Mouse (Mus musculus) heart, postnatal 10 days (tissue): ENCODE measurements at regions not wholly inside any gene's neighbourhood (a gene's known extent, or its start where the extent isn't known, plus 50 kb on each side); places are given as distances from the start of the nearest gene placed in this dataset.
A peak's percentile ranks its signal among the peaks of the same experiment; 100 is the strongest.

Experiments
- DNase-seq, 2 experiments: peaks; one replicate each; pipeline ENCODE4 v3.0.0; 2021
- intact Hi-C: fragments of 180-260 bp; cut with DNase I; formaldehyde crosslinking; loops from one replicate; pipeline ENCODE4 v1.15.1; 2025

DNA sequence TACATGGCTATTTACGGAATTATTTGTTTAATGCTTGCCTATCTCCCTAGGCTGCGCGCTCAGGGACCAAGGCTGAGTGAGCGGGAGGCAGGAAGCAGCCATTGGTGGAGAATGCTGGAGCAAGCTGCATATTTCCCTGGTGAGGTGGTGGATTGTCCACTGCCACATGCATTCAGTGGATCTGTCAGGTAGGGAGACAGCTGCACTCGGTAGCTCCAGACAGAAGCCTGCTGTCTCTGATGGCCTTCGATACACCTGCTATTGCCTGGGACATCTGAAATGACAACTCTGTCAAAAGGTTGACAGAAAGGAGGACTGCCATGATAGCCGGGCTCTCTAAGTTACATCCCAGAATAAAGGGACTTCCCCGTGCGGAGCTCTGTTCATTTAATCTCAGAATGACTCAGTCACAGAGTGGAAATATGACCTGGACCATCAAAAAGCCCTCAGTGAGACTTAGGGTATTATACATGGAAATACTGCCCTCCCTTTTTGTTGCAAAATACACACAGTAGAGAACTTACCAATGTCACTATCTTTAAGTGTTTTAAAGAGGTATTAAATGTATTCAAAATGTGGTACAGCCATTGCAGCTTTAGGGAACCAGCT, 201.5 kb downstream of the Hhipl2 start:
- no peak for DNase-seq
- intact Hi-C loops: no loop called here

GRCm38 (mm10) chr1:183622341-183622740, 204.3 kb downstream of the Hhipl2 start:
- intact Hi-C loops: no loop called here
- DNase-seq: no peak

- intact Hi-C loops: no loop called here
- DNase-seq: no peak
These were observed 206.3 kb downstream of the Hhipl2 start for GRCm38 (mm10) chr1:183624266-183624665.

DNA sequence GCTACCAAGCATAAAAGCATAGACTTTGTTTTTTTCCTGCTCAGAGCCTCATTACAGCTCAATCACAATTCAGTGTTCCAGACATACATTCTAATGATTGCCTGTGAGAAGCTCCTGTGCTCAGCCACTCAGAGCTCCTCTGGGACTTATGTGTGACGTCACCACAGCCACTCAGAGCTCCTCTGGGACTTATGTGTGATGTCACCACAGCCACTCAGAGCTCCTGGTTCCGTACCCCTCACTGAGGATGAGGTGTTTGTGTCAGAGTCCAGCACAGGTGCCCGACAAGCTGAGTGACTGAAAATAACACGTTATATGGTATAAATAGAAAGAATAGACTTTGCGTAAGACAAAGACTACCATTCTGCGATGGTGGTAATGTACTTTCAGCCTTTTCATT, 215.8 kb downstream of the Hhipl2 start:
- intact Hi-C loops: no loop called here
- no peak for DNase-seq

DNA sequence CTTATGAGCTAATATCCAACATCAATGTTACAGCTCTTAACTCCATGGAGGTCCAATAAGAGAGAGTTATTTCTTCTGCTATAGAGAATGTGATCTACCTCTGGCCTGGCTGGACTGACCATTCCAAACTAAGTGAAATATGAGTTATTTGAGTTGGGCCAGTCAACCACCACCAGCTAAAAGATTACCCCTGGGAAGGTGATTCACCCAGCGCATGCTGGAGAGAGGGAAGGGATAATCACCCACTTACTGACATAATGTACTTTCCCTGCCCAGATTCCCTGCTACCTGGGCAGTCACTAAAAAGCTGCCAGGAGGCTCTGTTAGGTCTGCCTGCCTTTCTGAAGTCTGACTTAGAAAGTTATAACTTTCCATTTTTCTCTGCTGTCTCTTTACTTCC, 216.8 kb downstream of the Hhipl2 start:
- DNase-seq: no peak
- intact Hi-C loops: no loop called here

- no peak for DNase-seq
- intact Hi-C loops: no loop called here
These were observed 219.2 kb downstream of the Hhipl2 start for GRCm38 (mm10) chr1:183637214-183637613.

DNA sequence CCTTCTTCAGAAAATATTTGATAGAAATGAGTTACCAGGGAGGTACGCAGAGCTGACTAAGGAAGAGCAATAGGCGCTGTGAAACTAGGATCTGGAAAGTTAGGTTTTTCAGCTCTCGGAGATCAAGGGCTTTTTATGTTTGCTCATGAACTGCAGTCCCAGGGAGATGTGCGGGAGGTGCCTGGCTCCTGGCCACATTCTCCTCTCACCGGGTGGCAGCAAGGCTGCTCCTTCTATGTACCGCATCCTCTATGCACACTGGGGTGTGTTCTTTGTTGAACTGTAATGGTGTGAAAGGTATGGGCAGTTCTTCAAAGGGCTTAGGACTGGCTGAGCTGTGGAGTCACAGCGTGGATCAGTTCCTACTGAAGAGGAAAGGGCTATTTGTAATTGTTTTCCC, 221.3 kb downstream of the Hhipl2 start:
- intact Hi-C loops: no loop called here
- DNase-seq: no peak

DNA sequence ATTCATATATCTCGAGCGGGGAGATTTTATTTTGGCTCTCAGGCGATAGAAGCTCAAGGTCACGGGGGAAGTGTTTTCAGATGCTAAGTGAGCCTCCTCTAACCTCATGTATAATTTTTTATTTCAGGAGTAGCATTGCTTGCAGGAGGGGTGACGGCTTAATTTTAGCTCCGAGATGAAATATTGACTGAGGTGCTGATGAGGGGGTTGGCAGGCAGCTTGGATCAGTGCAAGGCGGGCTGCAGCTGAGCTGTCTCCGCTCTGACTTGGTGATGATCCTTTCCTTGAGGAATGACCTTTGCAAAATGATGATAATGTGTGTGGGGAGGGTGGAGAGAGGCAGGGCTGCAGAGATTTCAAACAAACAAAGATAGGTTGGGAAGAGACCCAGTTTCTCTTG, 222.6 kb downstream of the Hhipl2 start:
- intact Hi-C loops: no loop called here

GRCm38 (mm10) chr1:183644001-183644400, 226.0 kb downstream of the Hhipl2 start:
- peak in 1 of 2 experiments; percentile 11 for DNase-seq
- intact Hi-C loops: no loop called here

More for the DNA sequence above, 222.6 kb downstream of the Hhipl2 start:
- no peak for DNase-seq

GRCm38 (mm10) chr1:183653878-183654277, 235.9 kb downstream of the Hhipl2 start:
- intact Hi-C loops: no loop called here

GRCm38 (mm10) chr1:183657043-183657442, 239.0 kb downstream of the Hhipl2 start:
- intact Hi-C loops: loop anchor here (1.0 kb wide), 1 partner anchor 215 kb away; no protein-coding TSS in a partner anchor

More at GRCm38 (mm10) chr1:183653878-183654277, 235.9 kb downstream of the Hhipl2 start:
- DNase-seq: no peak

DNA sequence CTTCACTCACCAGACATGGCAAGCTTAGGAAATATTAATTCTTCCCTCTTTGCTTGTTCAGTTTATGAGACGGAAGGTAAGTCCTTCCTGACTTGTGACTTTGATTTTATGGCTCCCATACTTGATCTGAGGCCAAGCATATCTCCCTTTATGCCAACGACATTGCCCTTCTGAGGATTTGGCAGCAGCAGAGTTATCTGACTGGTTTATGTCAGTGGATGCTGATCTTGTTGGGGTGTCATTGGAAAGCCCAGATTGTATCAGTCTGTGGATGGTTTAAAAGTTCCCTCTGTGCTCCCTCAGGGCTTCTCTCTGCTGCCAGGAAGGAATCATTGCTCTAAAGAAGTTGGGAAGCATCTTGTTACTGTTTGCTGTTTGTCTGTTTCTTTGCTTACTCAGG, 242.5 kb downstream of the Hhipl2 start:
- intact Hi-C loops: no loop called here
- DNase-seq: no peak

More at GRCm38 (mm10) chr1:183657043-183657442, 239.0 kb downstream of the Hhipl2 start:
- peak; percentile 28 to 55 for DNase-seq

- DNase-seq: no peak
- intact Hi-C loops: no loop called here
These were observed 244.5 kb downstream of the Hhipl2 start for GRCm38 (mm10) chr1:183662369-183663043.

GRCm38 (mm10) chr1:183669271-183669670, 251.3 kb downstream of the Hhipl2 start:
- no peak for DNase-seq
- intact Hi-C loops: no loop called here

- DNase-seq: peak; percentile 18 to 47
- intact Hi-C loops: no loop called here
These were observed 251.7 kb downstream of the Hhipl2 start for GRCm38 (mm10) chr1:183669674-183670073.

DNA sequence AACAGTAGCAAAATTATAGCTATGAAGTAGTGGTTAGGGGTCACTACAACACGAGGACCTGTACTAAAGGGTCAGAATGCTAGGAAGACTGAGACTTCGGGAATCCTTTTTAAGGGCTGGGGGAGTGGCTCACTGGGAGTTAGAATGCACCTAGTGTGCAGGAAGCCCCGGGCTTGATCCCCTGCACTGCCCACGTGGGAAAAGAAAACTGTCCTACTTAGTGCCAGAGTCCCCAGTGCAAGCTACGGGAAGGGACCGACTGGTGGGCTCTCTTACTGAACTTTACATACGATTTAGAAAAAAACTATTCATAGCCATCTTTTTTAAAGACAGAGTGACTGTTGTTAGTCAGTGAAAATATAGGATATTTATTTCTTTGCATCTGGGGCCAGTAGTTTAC, 252.5 kb downstream of the Hhipl2 start:
- intact Hi-C loops: no loop called here

GRCm38 (mm10) chr1:183671541-183671940, 253.5 kb downstream of the Hhipl2 start:
- DNase-seq: peak; percentile 30 to 41
- intact Hi-C loops: no loop called here

More for the DNA sequence above, 252.5 kb downstream of the Hhipl2 start:
- no peak for DNase-seq

DNA sequence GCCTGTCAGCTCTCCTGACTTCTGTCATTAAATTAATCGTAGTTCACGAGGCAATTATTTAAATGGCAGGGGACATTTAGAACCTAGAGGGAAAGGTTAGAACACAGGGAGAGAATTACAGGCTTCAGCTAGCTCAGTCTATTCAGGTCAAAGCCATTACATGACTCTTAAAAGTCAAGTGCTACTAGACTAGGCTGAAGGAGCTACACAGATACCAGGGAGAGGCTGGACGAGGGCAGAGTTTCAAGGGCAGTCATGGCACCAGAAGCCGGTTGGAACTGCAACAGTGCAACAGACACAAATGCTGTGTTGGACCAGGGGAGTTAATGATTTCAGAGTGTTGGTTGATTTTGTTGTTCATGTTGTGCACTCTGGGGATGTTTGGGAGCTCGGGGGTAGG, 254.5 kb downstream of the Hhipl2 start:
- DNase-seq: no peak
- intact Hi-C loops: no loop called here

DNA sequence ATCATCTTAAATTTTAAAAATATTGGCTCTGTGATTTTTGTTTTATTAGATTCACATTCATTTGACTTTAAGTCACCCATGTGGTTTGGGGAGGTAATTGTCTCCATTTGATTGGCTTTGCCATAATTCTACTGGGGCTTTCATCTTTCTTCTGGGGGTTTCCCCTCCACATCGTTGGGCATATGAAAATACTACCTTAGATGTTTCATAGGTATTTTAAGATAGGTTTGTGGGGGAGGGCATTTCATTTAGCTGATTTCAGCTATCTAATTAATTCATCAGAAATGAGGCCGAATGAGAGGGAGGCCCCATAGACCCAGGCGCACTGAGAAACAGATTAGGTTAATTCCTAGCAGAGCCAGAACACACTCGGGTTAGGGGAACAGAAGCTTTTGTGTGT, 259.6 kb downstream of the Hhipl2 start:
- no peak for DNase-seq
- intact Hi-C loops: no loop called here

GRCm38 (mm10) chr1:183679949-183680348, 261.9 kb downstream of the Hhipl2 start:
- peak; percentile 67 to 70 for DNase-seq
- intact Hi-C loops: no loop called here

DNA sequence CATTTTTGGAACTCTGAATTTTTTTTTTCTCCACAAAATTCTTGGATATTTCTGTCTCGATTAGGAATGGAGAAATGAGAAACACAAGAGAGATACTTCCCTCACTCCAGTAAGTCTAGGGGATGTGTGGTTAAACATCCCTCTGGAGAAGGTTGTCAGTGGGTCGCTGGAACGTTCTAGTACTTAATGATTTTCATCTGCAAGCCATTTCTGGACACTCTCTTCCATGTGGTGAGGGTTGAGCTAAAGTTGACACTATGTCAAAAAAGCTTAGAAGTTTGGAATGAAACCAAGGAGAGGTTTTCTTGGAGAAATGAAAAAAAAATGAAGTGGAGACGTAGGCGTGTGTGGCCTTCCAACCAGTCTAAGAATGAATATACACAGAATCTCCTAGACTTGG, 268.0 kb downstream of the Hhipl2 start:
- intact Hi-C loops: no loop called here
- no peak for DNase-seq

- intact Hi-C loops: no loop called here
- DNase-seq: no peak
These were observed 274.7 kb downstream of the Hhipl2 start for GRCm38 (mm10) chr1:183692756-183693155.
